Mouse (Mus musculus): ENCODE results near the gene Olfr571. TPM values are rescaled to one million over a fixed set of nuclear protein-coding genes. Genes with fewer than 3 reads are reported as not detected.

Gene Olfr571
- polyA plus RNA-seq, 1 experiment from 2014 or later: not detected

Other genes with a start within 250 kb of the Olfr571 start
- gene Trim68, start 230.2 kb downstream of the Olfr571 start, polyA plus RNA-seq (2015; fragmentation: Nextera tagmentation; extraction: Ambion mirVana): 15.7 and 16.5 TPM in 2 replicates
- gene Olfr557, start 221.6 kb downstream of the Olfr571 start, polyA plus RNA-seq (2015; fragmentation: Nextera tagmentation; extraction: Ambion mirVana): not detected in 2 replicates
- 0.45 and 0.75 TPM in 2 replicates for gene Olfr558, start 215.3 kb downstream of the Olfr571 start, polyA plus RNA-seq (2015; fragmentation: Nextera tagmentation; extraction: Ambion mirVana)
- gene Olfr33, start 198.5 kb downstream of the Olfr571 start, polyA plus RNA-seq (2015; fragmentation: Nextera tagmentation; extraction: Ambion mirVana): not detected in 2 replicates
- not detected in 2 replicates for gene Olfr559, start 190.0 kb downstream of the Olfr571 start, polyA plus RNA-seq (2015; fragmentation: Nextera tagmentation; extraction: Ambion mirVana)
- gene Olfr560, start 158.2 kb downstream of the Olfr571 start, polyA plus RNA-seq (2015; fragmentation: Nextera tagmentation; extraction: Ambion mirVana): not detected in 2 replicates
- gene Olfr78, start 158.1 kb downstream of the Olfr571 start, polyA plus RNA-seq (2015; fragmentation: Nextera tagmentation; extraction: Ambion mirVana): 0.34 and 0.72 TPM in 2 replicates
- not detected in 2 replicates for gene Olfr561, start 146.3 kb downstream of the Olfr571 start, polyA plus RNA-seq (2015; fragmentation: Nextera tagmentation; extraction: Ambion mirVana)
- gene Olfr564, start 114.1 kb downstream of the Olfr571 start, polyA plus RNA-seq (2015; fragmentation: Nextera tagmentation; extraction: Ambion mirVana): not detected in 2 replicates
- not detected in 2 replicates for gene Olfr566, start 58.8 kb downstream of the Olfr571 start, polyA plus RNA-seq (2015; fragmentation: Nextera tagmentation; extraction: Ambion mirVana)
- not detected in 2 replicates for gene Olfr568, start 40.4 kb downstream of the Olfr571 start, polyA plus RNA-seq (2015; fragmentation: Nextera tagmentation; extraction: Ambion mirVana)
- not detected in 2 replicates for gene Olfr569, start 26.7 kb downstream of the Olfr571 start, polyA plus RNA-seq (2015; fragmentation: Nextera tagmentation; extraction: Ambion mirVana)
- not detected in 2 replicates for gene Olfr570, start 23.0 kb downstream of the Olfr571 start, polyA plus RNA-seq (2015; fragmentation: Nextera tagmentation; extraction: Ambion mirVana)
- not detected in 2 replicates for gene Olfr572, start 6.9 kb upstream of the Olfr571 start, polyA plus RNA-seq (2015; fragmentation: Nextera tagmentation; extraction: Ambion mirVana)
- not detected in 2 replicates for gene Olfr573-ps1, start 25.0 kb upstream of the Olfr571 start, polyA plus RNA-seq (2015; fragmentation: Nextera tagmentation; extraction: Ambion mirVana)
- gene Olfr574, start 30.9 kb upstream of the Olfr571 start, polyA plus RNA-seq (2015; fragmentation: Nextera tagmentation; extraction: Ambion mirVana): not detected in 2 replicates
- gene Olfr575, start 41.2 kb upstream of the Olfr571 start, polyA plus RNA-seq (2015; fragmentation: Nextera tagmentation; extraction: Ambion mirVana): not detected in 2 replicates
- gene Olfr576, start 45.1 kb upstream of the Olfr571 start, polyA plus RNA-seq (2015; fragmentation: Nextera tagmentation; extraction: Ambion mirVana): not detected in 2 replicates
- not detected in 2 replicates for gene Olfr577, start 58.4 kb upstream of the Olfr571 start, polyA plus RNA-seq (2015; fragmentation: Nextera tagmentation; extraction: Ambion mirVana)
- not detected in 2 replicates for gene Olfr578, start 71.8 kb upstream of the Olfr571 start, polyA plus RNA-seq (2015; fragmentation: Nextera tagmentation; extraction: Ambion mirVana)
- gene Olfr582, start 120.5 kb upstream of the Olfr571 start, polyA plus RNA-seq (2015; fragmentation: Nextera tagmentation; extraction: Ambion mirVana): not detected in 2 replicates
- gene Olfr583, start 133.8 kb upstream of the Olfr571 start, polyA plus RNA-seq (2015; fragmentation: Nextera tagmentation; extraction: Ambion mirVana): not detected in 2 replicates
- not detected in 2 replicates for gene Olfr584, start 164.3 kb upstream of the Olfr571 start, polyA plus RNA-seq (2015; fragmentation: Nextera tagmentation; extraction: Ambion mirVana)
- gene Olfr585, start 180.2 kb upstream of the Olfr571 start, polyA plus RNA-seq (2015; fragmentation: Nextera tagmentation; extraction: Ambion mirVana): not detected in 2 replicates
- gene Olfr586, start 208.1 kb upstream of the Olfr571 start, polyA plus RNA-seq (2015; fragmentation: Nextera tagmentation; extraction: Ambion mirVana): not detected in 2 replicates
- gene Olfr588-ps1, start 223.3 kb upstream of the Olfr571 start, polyA plus RNA-seq (2015; fragmentation: Nextera tagmentation; extraction: Ambion mirVana): not detected in 2 replicates
- not detected in 2 replicates for gene Olfr589, start 238.8 kb upstream of the Olfr571 start, polyA plus RNA-seq (2015; fragmentation: Nextera tagmentation; extraction: Ambion mirVana)